10 mouse cellular contexts compared by ENCODE assay signal in genomic region chr15:83727626-83728025, GRCm38 (mm10). TPM values are rescaled to one million over a fixed set of nuclear protein-coding genes. Genes with fewer than 3 reads are reported as not detected.
DNase-seq lines count a peak whose midpoint lies in the region; ATAC-seq and TF ChIP-seq lines count a peak whose summit lies in the region.
"Had no signal": no experiment of that assay in that cellular context is flagged by ENCODE, and none has a peak within 500 bp of the region (broad histone marks: within the 10 kb centered on the region; RNA-seq: fewer than 3 reads in every experiment).

No protein-coding gene starts in this region.

- H3K9ac ChIP-seq in intestine, embryonic 14.5 days (ENCODE audit: low read length), result no peak overlapping the region
- H3K9ac ChIP-seq in intestine, embryonic 15.5 days, result no peak overlapping the region
- no peak overlapping the region for H3K9ac ChIP-seq in CH12.LX (ENCODE audit: insufficient read depth, low read depth)
- H3K9ac ChIP-seq: embryonic facial prominence, embryonic 15.5 days; limb, embryonic 15.5 days had no signal

- peak; percentile 63 to 76 for TF ChIP-seq CTCF in CH12.LX (conservative IDR thresholded peaks at IDR 0.05 in 1 of 2, IDR thresholded peaks at IDR 0.05 in 1 of 2; ENCODE audit: low read depth in 2 of 2, low read length in 2 of 2)

- H3K9me3 ChIP-seq in intestine, embryonic 14.5 days (ENCODE audit: control insufficient read depth, low read length), result no peaks in the 10 kb centered on the region
- H3K9me3 ChIP-seq in intestine, embryonic 15.5 days, result no peaks in the 10 kb centered on the region
- peaks cover 4% of the 10 kb centered on the region for H3K9me3 ChIP-seq in CH12.LX (replicated peaks; ENCODE audit: low read length)
- H3K9me3 ChIP-seq: embryonic facial prominence, embryonic 15.5 days; limb, embryonic 15.5 days had no signal

- H3K79me2 ChIP-seq in CH12.LX (replicated peaks; ENCODE audit: control insufficient read depth, extremely low read depth, insufficient read depth, poor library complexity, severe bottlenecking), result no peaks in the 10 kb centered on the region

- 37% methylated on average over 3 of the region's 3 CpGs for WGBS in intestine, embryonic 14.5 days
- WGBS in intestine, embryonic 15.5 days, result 24% methylated on average over 3 of the region's 3 CpGs

- dilution Hi-C loops in CH12.LX (cut with MboI; ENCODE audit: extremely low pct_ligation_motif_present, extremely low pct_unique_long_range_greater_than_20kb, low sequenced_read_pairs), result no loop called here

- TF ChIP-seq EP300 in CH12.LX (IDR thresholded peaks at IDR 0.05; ENCODE audit: low read length), result no peak

- H3K4me2 ChIP-seq in intestine, embryonic 14.5 days (ENCODE audit: low read length), result no peak overlapping the region
- H3K4me2 ChIP-seq in intestine, embryonic 15.5 days (replicated peaks), result no peak overlapping the region
- no peak overlapping the region for H3K4me2 ChIP-seq in CH12.LX (ENCODE audit: insufficient read depth, low read depth, poor library complexity, severe bottlenecking)
- H3K4me2 ChIP-seq: embryonic facial prominence, embryonic 15.5 days; limb, embryonic 15.5 days had no signal

- intact Hi-C loops in left cerebral cortex, postnatal 36 days (cut with DNase I), result no loop called here

- H3K4me3 ChIP-seq in intestine, embryonic 14.5 days (ENCODE audit: low read depth, low read length), result no peak overlapping the region
- no peak overlapping the region for H3K4me3 ChIP-seq in intestine, embryonic 15.5 days (replicated peaks)
- H3K4me3 ChIP-seq in CH12.LX (replicated peaks in 1 of 3; ENCODE audit: low read depth in 2 of 3, low read length in 2 of 3, poor library complexity in 1 of 3), result no peak overlapping the region
- H3K4me3 ChIP-seq: embryonic facial prominence, embryonic 15.5 days; limb, embryonic 15.5 days had no signal

- H3K27ac ChIP-seq in intestine, embryonic 14.5 days (ENCODE audit: low read depth), result no peak overlapping the region
- H3K27ac ChIP-seq in intestine, embryonic 15.5 days, result no peak overlapping the region
- no peak overlapping the region for H3K27ac ChIP-seq in CH12.LX (ENCODE audit: insufficient read depth, low read depth)
- H3K27ac ChIP-seq: embryonic facial prominence, embryonic 15.5 days; limb, embryonic 15.5 days had no signal

- TF ChIP-seq POLR2A in CH12.LX (IDR thresholded peaks at IDR 0.05; ENCODE audit: low read depth, low read length), result no peak

- TF ChIP-seq RAD21 in CH12.LX (IDR thresholded peaks at IDR 0.05; ENCODE audit: low read depth, low read length), result peak; percentile 48

- H3K4me1 ChIP-seq in intestine, embryonic 14.5 days (replicated peaks; ENCODE audit: control insufficient read depth, insufficient read depth, low read length), result peaks cover 4% of the 10 kb centered on the region
- H3K4me1 ChIP-seq in intestine, embryonic 15.5 days (replicated peaks), result peaks cover 15% of the 10 kb centered on the region
- H3K4me1 ChIP-seq in CH12.LX (ENCODE audit: control insufficient read depth in 1 of 2, insufficient read depth in 2 of 2), result peaks cover 3 to 12% of the 10 kb centered on the region in 2 experiments

- no peaks in the 10 kb centered on the region for H3K36me3 ChIP-seq in intestine, embryonic 14.5 days (ENCODE audit: control insufficient read depth, insufficient read depth, low read length)
- no peaks in the 10 kb centered on the region for H3K36me3 ChIP-seq in intestine, embryonic 15.5 days
- no peaks in the 10 kb centered on the region for H3K36me3 ChIP-seq in CH12.LX (replicated peaks in 1 of 2; ENCODE audit: control insufficient read depth in 1 of 2, insufficient read depth in 1 of 2, low read length in 1 of 2)
- H3K36me3 ChIP-seq: embryonic facial prominence, embryonic 15.5 days; limb, embryonic 15.5 days had no signal

- no peak for ATAC-seq in intestine, embryonic 14.5 days (replicated peaks; ENCODE audit: low FRiP score, low TSS enrichment, low read depth)
- no peak for ATAC-seq in intestine, embryonic 15.5 days
- ATAC-seq in erythroblast, adult 5-6 weeks (replicated peaks; ENCODE audit: low FRiP score, poor library complexity, severe bottlenecking), result 0 out of 2 replicates have a peak, but pooled peaks have one; percentile 29

- in situ Hi-C loops in CH12.LX (cut with MboI; ENCODE audit: low pct_ligation_motif_present, low pct_unique_long_range_greater_than_20kb, low sequenced_read_pairs), result no loop called here

- DNase-seq in intestine, embryonic 14.5 days (ENCODE audit: low spot score), result peak; percentile 81
- DNase-seq in CH12.LX (ENCODE audit: extremely low read depth), result peak; percentile 31
- DNase-seq in adrenal gland, postnatal 25 days, result peak; percentile 69
- peak; percentile 19 to 22 for DNase-seq in left cerebral cortex, postnatal 36 days (ENCODE audit: low spot score in 2 of 2)
- peak; percentile 64 to 65 for DNase-seq in right cerebral cortex, adult 2 months (ENCODE audit: low spot score in 2 of 2)
- no peak for DNase-seq in T-cell, adult 2 months (ENCODE audit: low spot score)

- peaks cover 31% of the 10 kb centered on the region for H3K27me3 ChIP-seq in intestine, embryonic 14.5 days (replicated peaks; ENCODE audit: control insufficient read depth, insufficient read depth, low read length)
- H3K27me3 ChIP-seq in intestine, embryonic 15.5 days (replicated peaks), result peaks cover 41% of the 10 kb centered on the region
- H3K27me3 ChIP-seq in CH12.LX (replicated peaks), result peaks cover 65% of the 10 kb centered on the region

TF ChIP-seq in CH12.LX, 34 proteins besides CTCF, POLR2A, EP300 and RAD21:
- TF ChIP-seq USF1 (IDR thresholded peaks at IDR 0.05; ENCODE audit: low read depth, low read length) (no peak), SMC3 (IDR thresholded peaks at IDR 0.05; ENCODE audit: low read depth, low read length) (peak; percentile 68), ETS1 (conservative IDR thresholded peaks at IDR 0.05; ENCODE audit: low read depth, low read length) (no peak)

RNA-seq across cellular contexts. Expression of gene Scube1, which starts 2.8 kb away (rescaled TPM):
- 6.5 and 6.6 TPM in 2 replicates for polyA plus RNA-seq in intestine, embryonic 14.5 days (2014; fragmentation: Nextera tagmentation; extraction: Ambion mirVana)
- polyA plus RNA-seq in intestine, embryonic 15.5 days (2015; fragmentation: Nextera tagmentation; extraction: Ambion mirVana), result 4.3 and 4.5 TPM in 2 replicates
- total RNA-seq in CH12.LX (2012; rRNA removed) (not detected in 2 replicates), CH12.LX (2014; rRNA removed) (not detected in 2 replicates)
- not detected in 2 replicates for polyA plus RNA-seq in CH12.LX (2012; ENCODE audit: insufficient read length, low read depth)
- total RNA-seq in adrenal gland, postnatal 25 days (2021), result 3.9 and 4.8 TPM in 2 replicates
- total RNA-seq in erythroblast, adult 5-6 weeks (2015; ENCODE audit: low replicate concordance), result not detected in 2 replicates
- total RNA-seq in erythroblast, adult 5-6 weeks (2017; ENCODE audit: low replicate concordance), result not detected in 2 replicates
- total RNA-seq in left cerebral cortex, postnatal 36 days (2021), result 10 to 100 TPM; 68.5 to 71.1 TPM

RNA-seq across cellular contexts. Expression of gene Mpped1, which starts 51.6 kb away (rescaled TPM):
- polyA plus RNA-seq in intestine, embryonic 14.5 days (2014; fragmentation: Nextera tagmentation; extraction: Ambion mirVana), result 0.31 and 0.39 TPM in 2 replicates
- polyA plus RNA-seq in intestine, embryonic 15.5 days (2015; fragmentation: Nextera tagmentation; extraction: Ambion mirVana), result 0.40 and 0.54 TPM in 2 replicates
- total RNA-seq in CH12.LX (2012; rRNA removed) (0.21 and 0.42 TPM in 2 replicates), CH12.LX (2014; rRNA removed) (0.07 TPM in 1 of 2 replicates, not detected in the other)
- not detected in 2 replicates for polyA plus RNA-seq in CH12.LX (2012; ENCODE audit: insufficient read length, low read depth)
- total RNA-seq in adrenal gland, postnatal 25 days (2021), result not detected in 2 replicates
- total RNA-seq in erythroblast, adult 5-6 weeks (2015; ENCODE audit: low replicate concordance), result not detected in 2 replicates
- total RNA-seq in erythroblast, adult 5-6 weeks (2017; ENCODE audit: low replicate concordance), result not detected in 2 replicates
- 100 to 1,000 TPM; 194 to 214 TPM for total RNA-seq in left cerebral cortex, postnatal 36 days (2021)

Comparison
In these comparisons a context has a peak if more than half of its experiments do, and no peak if none do; other contexts are left out.
1. RNA of gene Scube1, which starts 2.8 kb away (total RNA-seq): 68.5 to 71.1 TPM in left cerebral cortex, postnatal 36 days; 3.9 to 4.8 TPM in adrenal gland, postnatal 25 days, not detected in CH12.LX and not detected in erythroblast, adult 5-6 weeks; every median in the first group is over 10 times any median in the second.
2. RNA of gene Mpped1, which starts 51.6 kb away (total RNA-seq): 194 to 214 TPM in left cerebral cortex, postnatal 36 days; 0.07 to 0.42 TPM in CH12.LX, not detected in adrenal gland, postnatal 25 days and not detected in erythroblast, adult 5-6 weeks; every median in the first group is over 100 times any median in the second.